Mouse (Mus musculus): ENCODE measurements at regions not wholly inside any gene's neighbourhood (a gene's known extent, or its start where the extent isn't known, plus 50 kb on each side); places are given as distances from the start of the nearest gene placed in this dataset.

DNA sequence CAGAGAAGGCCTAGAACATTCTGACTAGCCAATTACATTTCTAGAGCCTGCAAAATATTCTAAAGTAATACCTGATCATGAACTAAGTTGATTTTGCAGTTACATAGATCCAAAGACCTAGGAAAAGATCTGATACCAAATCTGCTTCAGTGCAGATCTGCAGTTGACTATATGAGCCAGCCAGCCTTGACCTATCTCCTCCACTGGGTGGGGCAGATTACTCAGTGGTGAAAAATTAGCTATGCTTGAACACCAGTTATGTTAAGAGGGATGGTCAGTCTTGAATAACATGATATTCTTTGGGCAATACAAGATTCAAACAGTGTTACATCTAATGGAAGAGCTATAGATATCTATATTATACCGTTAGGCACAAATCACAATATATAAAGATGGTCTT is 269.0 kb downstream of the Gm11361 start:
- no peak for DNase-seq (ENCODE audit: low read depth)

DNA sequence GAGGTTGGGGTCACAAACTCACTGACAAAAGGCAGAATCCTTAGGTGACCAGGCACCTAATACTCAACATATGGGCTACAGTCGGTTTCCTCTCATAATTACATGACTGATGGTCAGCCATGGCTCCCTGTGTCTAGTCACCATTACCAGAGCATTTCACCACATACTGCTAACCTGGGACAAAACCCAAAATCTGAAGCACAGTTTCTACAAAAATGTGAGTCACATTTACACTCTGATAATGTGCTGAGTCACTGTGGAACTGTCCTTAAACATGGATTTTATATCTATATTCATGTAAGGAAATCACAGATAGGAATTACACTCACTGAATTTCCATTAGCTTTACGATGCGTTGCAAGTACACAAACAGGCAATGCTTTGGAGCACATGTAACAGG is 267.1 kb downstream of the Gm11361 start:
- DNase-seq (ENCODE audit: low read depth) = peak; percentile 52

DNA sequence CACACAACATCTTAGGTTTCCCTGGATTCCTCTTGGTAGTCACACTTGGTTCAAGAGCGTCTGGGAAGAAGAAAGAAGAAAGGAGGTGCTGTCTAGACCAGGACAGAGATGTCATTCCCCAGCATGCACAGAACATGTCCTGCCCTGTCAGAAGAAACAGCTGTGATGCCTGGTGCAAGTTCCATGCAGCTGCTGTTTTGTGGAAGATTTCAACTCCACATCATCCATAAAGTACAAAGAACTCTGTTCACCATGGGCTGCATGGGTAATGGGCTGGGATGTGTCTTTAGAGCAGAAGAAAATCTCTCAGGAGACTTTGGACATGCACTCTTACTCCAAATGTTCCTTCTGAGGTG is 262.8 kb downstream of the Gm11361 start:
- DNase-seq (ENCODE audit: low read depth) = no peak

DNA sequence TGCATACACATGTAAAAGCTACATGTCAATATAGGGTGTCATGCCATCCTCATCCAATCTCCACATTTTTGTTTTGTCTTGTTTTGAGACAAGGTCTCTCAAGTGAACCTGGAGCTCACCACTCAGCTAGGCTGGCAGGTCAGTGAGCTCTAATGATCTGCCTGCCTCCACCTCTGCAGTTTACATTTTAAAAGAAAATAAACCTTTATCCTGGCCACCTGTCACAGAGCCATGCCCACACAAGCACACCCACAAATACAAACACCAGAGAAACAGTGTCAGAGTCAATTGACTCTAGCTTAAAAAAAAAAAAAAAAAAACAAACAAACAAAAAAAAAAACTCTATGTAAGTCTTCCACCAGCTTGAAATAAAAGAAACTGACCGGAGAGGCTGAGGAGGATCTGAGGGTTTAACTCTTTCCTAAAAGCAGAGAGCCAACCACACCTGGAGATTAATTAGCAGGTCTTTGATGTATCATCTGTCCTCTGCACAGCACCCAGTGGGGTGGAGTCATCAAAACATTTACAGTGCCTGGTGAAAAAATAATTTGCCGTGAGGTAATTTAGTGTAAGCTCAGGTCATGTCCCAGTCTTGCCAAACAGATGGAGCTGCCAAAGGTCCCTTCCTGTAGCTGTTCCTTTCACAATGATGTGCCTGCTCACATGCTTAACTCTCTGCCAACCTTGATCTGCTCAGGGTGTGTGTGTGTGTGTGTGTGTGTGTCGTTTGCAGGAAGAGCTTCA is 262.2 kb downstream of the Gm11361 start:
- peak; percentile 15 for DNase-seq (ENCODE audit: low read depth)

DNA sequence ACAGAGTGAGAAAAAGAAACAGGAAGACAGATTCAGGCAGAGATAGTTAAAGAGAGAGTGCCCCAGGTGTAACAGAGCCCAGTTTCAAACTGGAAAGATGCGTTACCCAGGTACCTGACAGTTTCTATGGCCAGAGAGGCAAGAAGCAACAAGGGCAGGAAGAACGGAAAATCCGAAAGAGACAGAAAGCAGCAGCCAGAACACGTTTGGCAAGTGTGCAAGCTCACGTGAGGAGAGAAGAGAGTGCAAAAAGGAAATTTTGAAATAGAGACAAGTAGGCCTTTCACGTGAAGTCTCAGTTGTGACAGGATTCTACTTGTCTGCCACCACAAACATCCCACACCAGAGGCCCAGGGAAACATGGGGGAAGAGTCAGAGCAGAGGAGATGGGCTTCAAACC is 259.8 kb downstream of the Gm11361 start:
- DNase-seq (ENCODE audit: low read depth) = no peak

DNA sequence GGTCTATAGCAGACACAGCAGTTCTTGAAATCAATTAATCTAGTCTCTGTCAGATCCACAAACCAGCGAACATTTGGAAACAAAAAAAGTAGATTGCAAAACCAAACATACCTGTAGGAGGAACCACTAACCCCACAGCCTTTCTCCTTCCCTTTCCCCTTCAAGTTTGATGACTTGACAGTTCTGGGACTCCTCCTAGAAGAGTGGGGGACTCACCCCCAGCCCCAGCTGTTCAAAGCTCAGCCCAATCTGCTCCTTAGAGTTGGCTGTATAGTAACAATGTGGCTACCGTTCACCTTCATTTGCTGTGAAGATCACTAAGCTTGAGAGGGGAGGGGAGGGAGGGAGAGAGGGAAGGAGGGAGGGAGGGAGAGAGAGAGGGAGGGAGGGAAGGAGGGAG is 259.3 kb downstream of the Gm11361 start:
- no peak for DNase-seq (ENCODE audit: low read depth)

DNA sequence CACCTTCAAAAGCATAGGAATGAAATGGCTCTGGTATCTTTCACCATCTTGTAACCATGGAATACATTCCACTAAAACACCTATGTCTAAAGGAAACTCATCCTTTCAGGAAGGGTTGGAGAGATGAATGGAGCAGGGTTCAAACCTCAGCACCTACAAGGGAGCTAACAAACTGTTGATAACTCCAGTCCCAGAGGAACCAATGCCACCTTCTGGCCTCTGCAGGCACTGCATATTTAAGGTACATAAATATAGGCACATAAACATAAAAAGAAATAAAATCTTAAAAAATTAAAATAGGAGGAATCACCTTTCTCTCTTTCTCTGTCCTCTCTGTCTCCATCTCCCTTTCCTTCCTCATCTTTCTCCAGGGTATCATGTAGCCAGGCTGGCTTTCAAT is 256.9 kb downstream of the Gm11361 start:
- no peak for DNase-seq (ENCODE audit: low read depth)

DNA sequence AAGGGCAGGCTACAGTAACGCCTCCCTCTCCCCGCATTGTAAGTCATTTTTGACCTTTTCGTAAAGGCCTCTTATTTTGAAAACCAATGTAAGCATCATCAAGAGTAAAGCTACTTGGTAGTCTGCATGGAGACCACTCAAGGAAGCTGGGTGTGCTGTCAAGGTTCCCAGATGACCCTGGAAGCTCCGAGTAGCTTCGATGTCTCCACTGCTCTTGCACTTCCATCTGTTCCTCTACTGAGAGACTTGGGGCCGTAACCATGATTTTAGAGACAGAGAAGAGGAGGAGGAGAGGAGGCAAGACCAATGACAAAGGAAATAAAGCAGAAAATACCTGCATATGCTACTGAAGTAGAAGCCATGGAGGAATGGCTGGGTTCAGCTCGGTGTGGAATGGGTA is 256.0 kb downstream of the Gm11361 start:
- DNase-seq (ENCODE audit: low read depth) = no peak

DNA sequence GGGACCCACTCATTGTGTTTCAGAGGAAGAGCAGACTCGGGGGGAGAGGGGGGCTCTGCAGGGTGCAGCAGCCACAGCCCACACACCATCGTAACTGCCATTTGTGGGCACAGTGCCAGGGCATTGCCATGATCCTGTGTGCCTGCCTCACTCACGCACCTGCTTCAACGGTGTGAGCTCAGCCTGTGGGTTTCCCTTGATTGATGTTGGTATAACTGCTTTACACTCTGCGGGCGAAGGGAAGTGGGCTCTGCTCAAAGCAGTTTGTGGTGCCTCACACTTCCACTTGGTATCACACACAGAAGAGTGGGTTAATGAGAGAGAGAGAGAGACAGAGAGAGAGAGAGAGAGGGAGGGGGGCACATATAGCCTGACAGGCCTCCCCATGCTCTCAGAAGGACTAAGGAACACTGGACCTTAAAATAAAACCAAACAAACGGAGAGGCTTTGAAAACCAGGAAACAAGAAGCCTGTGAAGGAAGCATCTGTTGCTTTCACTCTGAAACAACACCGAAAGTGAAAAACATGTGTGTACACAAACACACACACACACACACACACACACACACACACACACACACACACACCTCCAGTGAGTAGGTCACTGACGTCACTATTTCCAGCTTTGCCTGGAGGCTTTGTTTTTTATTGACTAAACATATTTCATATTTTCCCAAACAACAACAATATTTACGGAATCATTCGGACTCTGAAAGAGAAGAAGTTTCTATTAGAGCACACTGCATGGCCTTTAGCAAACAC is 255.4 kb downstream of the Gm11361 start:
- no peak for DNase-seq (ENCODE audit: low read depth)

DNA sequence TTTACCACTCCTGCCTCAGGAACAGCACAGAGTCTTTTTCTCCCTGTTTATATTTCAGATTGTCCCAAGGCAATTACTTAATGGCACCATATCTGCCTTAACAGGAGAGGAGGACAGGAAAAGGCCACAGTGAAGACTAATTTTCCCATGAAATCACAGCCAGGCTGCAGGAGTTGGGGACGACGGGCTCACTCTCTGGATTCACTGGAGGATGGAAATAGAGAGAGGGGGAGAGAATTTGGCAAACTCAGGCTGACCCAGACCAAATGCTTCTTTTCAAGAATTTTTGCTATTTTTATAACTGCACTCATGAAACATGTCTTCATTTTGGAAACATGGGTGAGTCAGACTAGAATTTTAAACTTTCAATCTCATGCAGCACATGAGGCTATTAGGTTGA is 250.9 kb downstream of the Gm11361 start:
- no peak for DNase-seq (ENCODE audit: low read depth)

DNA sequence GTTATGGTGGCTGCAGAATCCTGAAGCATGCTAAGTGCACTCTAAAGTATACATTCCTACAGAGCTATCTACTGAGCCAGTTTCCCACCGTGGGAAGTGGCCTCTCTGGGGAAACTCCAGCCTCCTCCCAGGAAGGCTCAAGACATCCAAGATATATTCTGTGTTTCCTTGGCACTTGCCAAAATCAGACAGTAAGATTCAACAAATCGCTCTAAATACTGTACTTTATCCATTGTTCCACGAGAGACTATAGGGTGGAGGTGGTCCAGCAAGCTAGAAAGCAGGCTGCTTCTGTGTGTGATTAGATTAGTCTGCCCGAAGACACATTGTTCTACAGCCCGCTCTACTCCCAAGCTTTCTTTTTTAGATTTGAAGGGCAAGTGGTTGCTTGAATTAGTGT is 250.5 kb downstream of the Gm11361 start:
- no peak for DNase-seq (ENCODE audit: low read depth)

DNA sequence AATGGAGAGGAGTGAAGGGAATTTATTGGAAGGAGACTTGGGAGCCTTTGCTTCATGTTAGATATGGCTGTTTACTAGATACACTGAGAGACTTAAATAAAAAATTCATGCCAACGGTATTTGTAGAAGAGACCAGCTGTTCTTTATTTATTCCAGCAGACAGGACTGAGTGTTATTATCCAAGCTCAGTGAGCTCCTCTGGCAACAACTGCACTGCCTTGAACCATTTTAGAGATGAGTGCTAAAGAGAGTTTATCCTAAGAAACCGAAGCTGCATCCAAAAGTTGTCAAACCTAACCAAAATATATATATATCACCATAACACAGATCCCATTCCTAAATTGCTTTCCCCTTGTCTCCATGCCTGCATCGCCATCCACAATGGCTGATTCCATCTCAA is 247.0 kb downstream of the Gm11361 start:
- peak; percentile 32 for DNase-seq (ENCODE audit: low read depth)

DNA sequence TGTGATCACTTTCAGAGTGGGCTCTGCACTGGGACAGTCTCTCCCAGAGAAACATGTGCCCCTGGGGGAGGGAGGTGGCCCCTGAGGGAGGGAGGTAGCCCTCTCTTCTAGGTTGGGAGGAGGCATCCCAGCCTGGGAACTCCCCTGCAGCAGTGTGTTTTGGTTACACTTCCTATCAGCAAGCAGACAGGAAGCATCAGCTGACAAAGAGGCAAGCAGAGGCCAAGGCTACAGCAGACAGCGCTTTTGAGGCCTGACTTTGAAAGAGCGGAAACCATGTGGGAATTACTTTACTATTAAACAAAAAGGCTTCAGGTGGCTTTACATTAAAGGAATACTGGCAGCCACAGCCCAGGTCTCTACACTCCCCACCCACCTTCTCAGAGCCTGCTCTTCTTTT is 244.8 kb downstream of the Gm11361 start:
- DNase-seq (ENCODE audit: low read depth) = no peak

DNA sequence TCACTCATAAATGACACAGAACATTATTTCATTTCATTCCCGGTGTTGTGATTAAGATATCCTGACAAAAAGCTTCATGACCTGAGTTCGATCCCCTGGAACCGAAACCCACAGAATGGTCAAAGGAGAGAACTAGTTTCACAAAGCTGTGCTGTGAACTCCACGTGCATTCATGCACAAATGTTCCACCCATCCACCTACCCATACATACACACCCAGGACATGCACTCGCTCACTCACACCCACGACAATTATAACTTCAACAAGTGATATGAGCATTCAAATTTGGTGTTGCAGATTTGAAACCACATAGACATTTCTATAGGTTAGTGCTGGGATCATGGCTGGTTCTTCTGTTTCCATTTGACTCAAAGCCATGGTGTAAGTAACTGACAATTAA is 243.4 kb downstream of the Gm11361 start:
- no peak for DNase-seq (ENCODE audit: low read depth)

DNA sequence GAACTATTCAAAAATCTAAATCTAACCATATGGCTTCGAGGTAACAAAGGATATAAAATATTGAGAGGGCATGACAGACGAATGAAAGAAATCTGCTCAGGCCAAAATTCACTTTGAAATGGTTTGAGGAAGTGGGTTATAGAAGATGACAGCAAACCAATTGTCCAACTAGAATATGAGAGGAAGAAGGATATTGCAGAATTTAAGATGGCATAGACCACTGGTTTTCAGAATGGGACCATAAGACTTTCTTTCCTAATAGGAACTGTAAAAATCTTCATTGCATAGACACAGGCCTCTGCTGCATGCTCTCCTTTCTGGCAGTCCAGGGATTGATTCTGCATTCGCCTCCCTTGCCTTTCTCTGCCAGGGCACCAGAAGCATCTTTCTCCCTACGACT is 240.2 kb downstream of the Gm11361 start:
- DNase-seq (ENCODE audit: low read depth) = no peak

DNA sequence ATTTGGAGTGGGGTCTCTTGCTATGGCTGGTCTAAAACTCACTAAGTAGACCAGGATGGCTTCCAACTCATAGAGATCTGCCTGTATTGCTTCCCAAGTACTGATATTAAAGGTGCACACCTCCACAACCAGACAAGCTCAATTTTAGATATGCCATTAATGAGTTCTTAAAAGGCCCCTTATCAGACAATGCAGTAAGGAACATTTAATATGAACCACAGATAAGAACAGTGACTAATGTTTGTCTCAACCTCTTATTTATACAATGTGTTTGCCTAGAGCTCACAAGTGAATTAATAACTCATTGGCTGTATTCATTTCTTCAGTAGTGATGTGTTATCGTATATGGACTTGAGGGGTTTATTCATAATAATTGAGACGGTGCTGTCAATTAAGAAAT is 234.7 kb downstream of the Gm11361 start:
- DNase-seq (ENCODE audit: low read depth) = no peak

DNA sequence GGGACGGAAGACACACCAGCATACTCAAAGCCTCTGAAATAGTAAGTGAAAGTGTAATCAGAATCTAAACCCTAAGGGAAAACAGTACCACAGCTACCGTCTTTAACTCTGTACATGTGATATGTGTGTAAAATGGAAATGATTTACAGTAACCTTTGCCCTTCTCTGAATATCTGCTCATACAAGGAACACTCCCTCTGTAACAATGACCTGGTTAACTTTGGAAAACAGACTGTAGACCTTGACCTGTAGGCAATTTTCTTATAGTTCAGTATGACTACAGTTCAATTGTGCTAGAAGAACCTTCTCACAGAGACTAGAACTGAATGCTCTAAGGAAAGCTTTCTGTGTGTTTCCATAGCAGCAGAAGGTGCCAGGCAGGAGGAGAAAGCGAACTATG is 226.4 kb downstream of the Gm11361 start:
- no peak for DNase-seq (ENCODE audit: low read depth)

DNA sequence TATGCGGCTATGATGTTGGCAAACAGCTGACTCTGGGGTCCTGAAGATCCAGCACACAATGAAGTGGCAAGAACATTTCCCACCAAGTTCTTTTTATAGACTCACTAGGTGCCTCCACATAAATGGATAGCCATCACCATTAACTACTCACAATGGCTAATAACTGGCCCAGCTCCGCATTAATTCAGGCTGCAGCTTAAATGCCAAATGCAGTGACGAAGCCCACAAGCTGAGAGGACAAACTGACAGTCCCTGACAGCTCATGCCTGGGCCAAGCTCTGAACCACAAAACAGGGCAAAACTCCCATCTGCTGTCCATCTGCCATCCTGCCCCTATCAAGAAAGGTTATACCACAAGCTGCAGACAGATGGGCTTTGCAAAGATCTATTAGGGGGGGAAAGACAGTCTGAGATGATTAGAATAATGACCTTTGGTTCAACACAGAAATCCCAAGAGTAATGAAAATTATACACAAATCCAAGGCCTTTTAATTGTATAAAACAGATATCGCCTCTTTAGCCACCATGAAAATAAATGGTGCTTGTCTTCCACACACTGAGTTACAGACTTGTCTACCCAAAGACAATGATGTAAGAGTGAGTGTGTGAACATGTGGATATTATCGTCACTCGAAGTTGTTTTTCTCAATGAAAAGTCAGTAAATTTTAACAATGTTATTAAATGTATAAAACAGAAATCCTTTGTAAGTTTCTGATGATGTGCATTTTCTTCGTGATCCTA is 224.1 kb downstream of the Gm11361 start:
- DNase-seq (ENCODE audit: low read depth) = no peak

DNA sequence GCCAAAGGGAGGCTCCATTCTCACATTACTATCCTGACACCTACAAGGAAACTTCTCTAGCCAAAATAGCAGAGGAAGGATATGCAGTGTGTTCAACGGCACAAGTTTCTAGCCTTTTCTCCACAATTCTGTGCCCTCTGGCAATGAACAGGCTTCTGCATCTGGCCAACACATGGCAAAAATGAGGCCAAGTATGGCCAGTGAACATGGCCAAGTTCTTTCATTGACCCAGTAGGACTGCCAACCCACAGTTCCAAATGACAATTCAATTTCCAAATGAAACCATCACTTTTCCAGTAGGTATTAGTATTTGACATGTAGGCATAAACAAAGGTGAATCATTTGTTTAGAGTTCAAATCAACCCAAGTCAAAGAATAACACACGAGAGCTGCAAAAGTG is 208.8 kb downstream of the Gm11361 start:
- peak; percentile 69 for DNase-seq (ENCODE audit: low read depth)

DNA sequence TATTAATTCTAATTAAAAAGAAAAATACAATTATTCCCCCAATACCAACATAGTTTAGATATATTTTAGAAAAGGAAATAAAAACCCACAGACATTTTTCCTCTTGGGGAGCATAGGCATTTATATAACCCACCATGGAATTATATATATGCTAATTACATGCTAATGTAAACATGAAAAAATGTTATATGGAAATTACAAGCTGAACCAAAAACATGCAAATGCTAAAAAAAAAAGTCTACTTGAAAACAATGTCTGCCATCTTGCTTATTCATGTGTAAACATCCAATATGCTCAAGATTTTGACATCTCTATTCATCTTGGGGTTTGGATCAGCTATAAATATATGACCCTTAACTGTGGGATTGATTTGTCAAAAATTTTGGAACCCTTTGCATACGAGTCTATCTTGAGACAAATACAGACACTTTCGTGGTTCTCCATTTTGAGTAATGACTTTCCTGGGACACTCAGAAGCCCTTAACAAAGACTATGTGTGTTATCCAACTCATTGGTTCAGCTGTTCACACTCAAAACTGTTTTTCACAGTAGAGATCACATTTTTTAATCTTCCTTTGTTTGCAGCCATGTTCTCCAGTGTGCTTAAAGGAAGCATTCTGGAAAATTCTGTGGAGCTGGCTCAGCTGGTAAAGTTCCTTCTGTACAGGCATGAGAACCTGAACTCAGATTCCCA is 208.0 kb downstream of the Gm11361 start:
- no peak for DNase-seq (ENCODE audit: low read depth)

DNA sequence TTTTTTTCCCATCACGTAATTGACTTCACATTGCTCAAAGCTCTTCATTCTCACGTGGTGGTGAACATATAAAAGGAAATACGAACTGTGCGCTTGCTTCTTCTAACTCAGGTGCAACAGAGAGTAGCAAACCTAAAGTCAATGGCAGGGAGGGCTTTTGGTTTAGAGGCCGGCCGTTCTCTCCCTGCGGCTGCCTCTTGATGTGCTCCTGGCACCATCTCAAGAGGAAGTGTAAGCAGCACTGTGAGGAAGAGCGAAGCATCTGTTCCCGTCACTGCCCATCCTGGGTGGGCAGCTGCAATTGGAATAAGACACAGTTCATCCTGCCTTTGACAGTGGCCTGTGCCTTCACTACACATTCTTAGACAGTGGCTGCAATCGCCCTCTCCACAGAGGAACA is 204.0 kb downstream of the Gm11361 start:
- DNase-seq (ENCODE audit: low read depth) = no peak

DNA sequence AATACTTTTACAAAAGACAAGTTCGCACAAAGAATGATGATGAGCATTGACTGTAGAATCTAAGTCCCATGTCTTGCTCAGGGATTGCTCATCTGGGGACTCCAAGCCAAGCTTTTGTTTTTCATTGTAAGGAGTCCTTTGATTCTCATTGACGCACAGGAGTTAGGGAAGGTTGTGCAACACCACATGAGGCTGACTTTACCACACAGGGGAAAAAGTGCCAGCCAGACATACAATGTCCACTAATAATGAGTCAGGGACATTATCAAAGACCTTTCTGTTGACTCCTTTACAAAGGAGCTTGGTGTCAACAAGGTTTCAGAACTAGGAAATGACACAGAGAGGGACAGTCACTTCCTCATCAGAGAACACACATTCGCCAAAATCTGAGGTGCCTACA is 200.1 kb downstream of the Gm11361 start:
- peak; percentile 67 for DNase-seq (ENCODE audit: low read depth)

DNA sequence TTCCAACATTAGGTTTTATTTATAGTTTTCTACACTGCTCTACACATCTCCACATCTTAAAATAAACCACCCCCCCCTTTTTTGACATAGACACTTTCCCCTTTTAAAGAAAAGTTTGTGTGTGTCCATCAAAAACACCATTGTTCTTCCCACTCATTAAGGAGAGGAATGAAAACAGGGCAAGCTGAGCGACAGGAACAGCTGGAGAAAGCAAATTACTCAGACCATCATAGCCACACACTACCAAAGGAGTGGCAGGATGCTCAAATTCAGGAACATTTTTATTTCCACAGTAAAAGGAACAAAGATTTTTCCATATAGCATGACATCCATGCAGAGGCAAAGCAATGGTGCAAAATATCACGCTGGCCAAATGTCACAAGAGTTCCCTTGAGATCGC is 198.6 kb downstream of the Gm11361 start:
- DNase-seq (ENCODE audit: low read depth) = no peak
